8 mouse cellular contexts compared by ENCODE assay signal in genomic region chr3:116807811-116808506, GRCm38 (mm10). TPM values are rescaled to one million over a fixed set of nuclear protein-coding genes. Genes with fewer than 3 reads are reported as not detected.
DNase-seq lines count a peak whose midpoint lies in the region; ATAC-seq lines count a peak whose summit lies in the region.

Agl (minus strand) TSS chr3:116808166.

- WGBS in hindbrain, embryonic 15.5 days = under 1% methylated on average over 56 of the region's 57 CpGs

- peak within 1 kb of the TSS; percentile 80 for H3K4me2 ChIP-seq in hindbrain, embryonic 15.5 days

- no peaks in the 10 kb centered on the region for H3K9me3 ChIP-seq in hindbrain, embryonic 15.5 days

- no peaks in the 10 kb centered on the region for H3K36me3 ChIP-seq in hindbrain, embryonic 15.5 days

- peak within 1 kb of the TSS; percentile 84 for H3K4me3 ChIP-seq in hindbrain, embryonic 15.5 days

- no peaks in the 10 kb centered on the region for H3K27me3 ChIP-seq in hindbrain, embryonic 15.5 days

- H3K27ac ChIP-seq in hindbrain, embryonic 15.5 days (replicated peaks) = peak within 1 kb of the TSS; percentile 91

- peak within 1 kb of the TSS; percentile 70 for H3K9ac ChIP-seq in hindbrain, embryonic 15.5 days

- H3K4me1 ChIP-seq in hindbrain, embryonic 15.5 days (replicated peaks) = peaks cover 19% of the 10 kb centered on the region

- peak; percentile 96 for DNase-seq in R1 (ENCODE audit: low read depth, low spot score)
- DNase-seq in cerebellum, postnatal 25 days = peak; percentile 90 to 95
- peak; percentile 83 to 87 for DNase-seq in frontal cortex, postnatal 36 days (ENCODE audit: low spot score in 2 of 2)
- peak; percentile 86 for DNase-seq in left cerebral cortex, adult 11 months (ENCODE audit: low spot score)
- peak; percentile 97 to 99 for DNase-seq in lung, postnatal 4 days
- DNase-seq in retina, postnatal 7 days (ENCODE audit: low read depth, low spot score) = peak; percentile 90
- DNase-seq in urinary bladder, adult 2 months (ENCODE audit: low spot score) = peak; percentile 88

- ATAC-seq in hindbrain, embryonic 15.5 days (ENCODE audit: low FRiP score, low read depth) = peak; percentile 100

RNA-seq across cellular contexts. Expression of gene Agl, which starts in this region (rescaled TPM):
- 13.9 and 15.0 TPM in 2 replicates for polyA plus RNA-seq in hindbrain, embryonic 15.5 days (2015; fragmentation: Nextera tagmentation; extraction: Ambion mirVana)
- polyA plus RNA-seq in urinary bladder, adult 2 months (2012; rRNA removed) = 17.3 and 27.2 TPM in 2 replicates

Comparison
In these comparisons a context has a peak if more than half of its experiments do, and no peak if none do; other contexts are left out.
1. Peak in every context shown above with its lines: DNase-seq, ATAC-seq, H3K4me3 ChIP-seq and H3K27ac ChIP-seq.